Mouse (Mus musculus) neural tube, embryonic 11.5 days (tissue): ENCODE data around the gene Mob2. TPM values are rescaled to one million over a fixed set of nuclear protein-coding genes. Genes with fewer than 3 reads are reported as not detected.

Experiments used
- ATAC-seq: fragments of 200-750 bp; cut with Nextera tagmentation; 2 replicates; pipeline ENCODE4 v1.8.0; 2017; ENCODE audit warnings: moderate number of reproducible peaks, mild to moderate bottlenecking, moderate TSS enrichment, moderate library complexity; ENCODE audit not compliant: insufficient read depth, low FRiP score, low TSS enrichment
- DNase-seq: peaks from one replicate; pipeline ENCODE4 v3.0.0-alpha.2; 2015; ENCODE audit warnings: low spot score
- H3K27ac ChIP-seq: fragments of 300-500 bp; sonication (generic); 2 replicates; pipeline ENCODE4 v1.5.1; 2014; ENCODE audit warnings: low read depth, mild to moderate bottlenecking, low read length
- H3K27me3 ChIP-seq: fragments of 300-500 bp; sonication (generic); 2 replicates; pipeline ENCODE4 v1.6.1; 2014; ENCODE audit warnings: mild to moderate bottlenecking, low read length, mixed read lengths; ENCODE audit not compliant: control insufficient read depth, insufficient read depth
- H3K36me3 ChIP-seq: fragments of 300-500 bp; sonication (generic); 2 replicates; pipeline ENCODE4 v1.6.1; 2014; ENCODE audit warnings: mild to moderate bottlenecking, low read length, moderate library complexity, mixed read lengths; ENCODE audit not compliant: control insufficient read depth, insufficient read depth
- H3K4me1 ChIP-seq: fragments of 300-500 bp; sonication (generic); 2 replicates; pipeline ENCODE4 v1.6.1; 2014; ENCODE audit warnings: low read length, mixed read lengths; ENCODE audit not compliant: control insufficient read depth, insufficient read depth
- H3K4me2 ChIP-seq: fragments of 300-500 bp; sonication (generic); 2 replicates; pipeline ENCODE4 v1.6.1; 2014; ENCODE audit warnings: low read depth, mild to moderate bottlenecking, moderate library complexity
- H3K4me3 ChIP-seq: fragments of 300-500 bp; sonication (generic); 2 replicates; pipeline ENCODE4 v1.5.1; 2014; ENCODE audit warnings: low read depth, low read length
- H3K9ac ChIP-seq: fragments of 300-500 bp; sonication (generic); 2 replicates; pipeline ENCODE4 v1.6.1; 2014; ENCODE audit warnings: mild to moderate bottlenecking, low read length
- H3K9me3 ChIP-seq: fragments of 300-500 bp; sonication (generic); 2 replicates; pipeline ENCODE4 v1.6.1; 2016; ENCODE audit warnings: low read length; ENCODE audit not compliant: control insufficient read depth
- WGBS: fragments of 180-500 bp; shearing (Covaris S2); extraction: QIAGEN DNeasy Blood & Tissue Kit; methylation state at CpG from one replicate; pipeline ENCODE4 v1.1.7; 2014; 5-methylcytosine and 5-hydroxymethylcytosine counted together
- polyA plus RNA-seq: library from polyadenylated mRNA; unstranded; fragments of >200 nt; fragmentation: Nextera tagmentation; extraction: Ambion mirVana; gene quantifications from 2 replicates; pipeline ENCODE4 v1.2.1, GENCODE M21; 2014

Mob2 gene
- polyA plus RNA-seq, 1 experiment from 2014 or later = 64.0 TPM

DNA sequence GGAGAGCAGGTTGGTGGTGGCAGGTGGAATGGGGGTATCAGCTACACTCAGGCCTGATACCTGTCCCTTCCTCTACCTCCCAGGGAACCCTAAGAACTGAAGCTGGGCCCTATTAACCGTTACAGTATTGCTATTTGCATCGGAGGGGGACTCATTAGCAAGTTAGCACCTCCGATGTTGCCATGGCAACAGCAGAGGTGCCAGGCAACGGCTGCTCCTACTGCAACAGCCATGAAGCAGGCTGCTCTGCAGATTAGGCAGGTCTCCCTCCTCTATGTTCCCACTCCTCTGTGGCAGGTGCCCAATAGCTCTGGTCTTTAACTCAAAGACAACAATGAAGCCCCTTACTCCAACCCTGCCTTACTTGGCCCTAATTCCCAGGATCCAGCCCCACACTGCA, 31.0 kb upstream of the Mob2 start:
- Histone ChIP-seq H3K27ac (no peak overlapping the region), H3K4me2 (peak overlapping the region; percentile 97), H3K9me3 (no peaks in the 10 kb centered on the region), H3K9ac (peak overlapping the region; percentile 4; the same call in 1 of the 2 replicates), H3K4me1 (peaks cover 52% of the 10 kb centered on the region), H3K36me3 (no peaks in the 10 kb centered on the region), H3K4me3 (no peak overlapping the region; the same call in 1 of the 2 replicates), H3K27me3 (peaks cover 24% of the 10 kb centered on the region)
- ATAC-seq (no peak), DNase-seq (peak; percentile 59)
- 0% methylated on average over 4 of the region's 4 CpGs for WGBS

DNA sequence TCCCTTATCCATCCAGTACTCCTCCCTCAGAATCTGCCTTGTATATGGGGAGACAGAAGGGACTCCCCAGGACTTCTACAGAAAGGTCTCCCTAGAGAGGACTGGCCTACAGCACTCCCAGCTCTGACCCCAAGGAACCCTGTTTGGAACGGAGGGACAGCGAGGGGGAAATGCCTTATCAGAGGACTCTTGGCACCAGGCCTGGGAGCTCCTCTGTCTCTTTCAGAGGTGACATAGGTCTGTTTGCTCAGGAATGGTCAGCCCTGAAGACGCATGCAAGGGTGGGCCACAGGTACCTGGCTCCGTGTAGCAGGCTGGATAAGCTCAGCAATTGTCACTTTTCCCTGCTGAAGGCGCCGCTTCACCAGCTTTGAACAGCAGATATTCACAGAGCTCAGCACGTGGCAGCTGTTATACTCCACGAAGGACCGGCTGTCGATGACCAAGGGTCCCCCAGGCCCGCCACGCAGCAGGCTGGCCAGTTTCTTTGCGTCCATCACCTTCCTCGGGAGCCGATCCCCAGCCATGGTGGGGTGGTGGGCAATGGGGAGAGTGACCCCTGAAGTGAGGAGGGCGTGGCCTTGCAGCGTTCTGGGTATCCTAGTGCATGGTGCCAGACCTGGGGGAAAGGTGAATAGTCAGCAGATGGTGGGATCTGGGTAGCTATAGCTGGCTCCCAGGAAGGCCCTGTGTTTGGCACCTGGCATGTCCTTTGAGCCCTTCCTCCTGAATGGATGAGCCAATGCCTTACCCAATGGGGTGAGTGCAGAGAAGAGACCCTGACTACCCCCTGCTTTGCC, 29.0 kb upstream of the Mob2 start:
- Histone ChIP-seq H3K9me3 (no peaks in the 10 kb centered on the region), H3K36me3 (no peaks in the 10 kb centered on the region; the same call in 1 of the 2 replicates), H3K4me3 (no peak overlapping the region), H3K27me3 (peaks cover 16% of the 10 kb centered on the region; the same call in 1 of the 2 replicates), H3K4me2 (no peak overlapping the region; the same call in 1 of the 2 replicates), H3K27ac (peak overlapping the region; percentile 70), H3K9ac (peak overlapping the region; percentile 15; the same call in 1 of the 2 replicates), H3K4me1 (peaks cover 49% of the 10 kb centered on the region)
- no peak for DNase-seq
- ATAC-seq = no peak
- 62% methylated on average over 17 of the region's 17 CpGs for WGBS

DNA sequence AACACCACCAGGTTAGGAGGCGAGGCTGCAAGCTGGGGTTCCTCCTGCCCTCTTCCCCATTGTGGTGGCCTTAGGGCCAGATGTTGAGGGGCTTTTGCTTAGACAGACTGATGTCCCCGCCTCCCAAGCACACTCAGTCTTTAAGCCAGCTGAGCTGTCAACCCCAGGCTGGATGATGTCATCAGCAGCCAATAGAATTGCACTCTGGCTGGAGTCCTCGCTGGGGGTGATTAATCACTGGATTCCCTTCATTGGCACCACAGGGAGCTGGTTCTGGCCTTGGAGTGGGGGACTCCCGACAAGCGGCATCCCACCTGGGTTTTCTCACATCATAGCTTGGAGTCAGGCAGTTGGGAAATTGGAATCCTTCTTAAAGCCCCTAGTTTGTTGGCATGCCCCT, 28.0 kb upstream of the Mob2 start:
- Histone ChIP-seq H3K4me3 (no peak overlapping the region), H3K9ac (peak overlapping the region; percentile 37), H3K27me3 (peaks cover 15% of the 10 kb centered on the region; the same call in 1 of the 2 replicates), H3K27ac (peak overlapping the region; percentile 70), H3K4me1 (peaks cover 45% of the 10 kb centered on the region), H3K4me2 (no peak overlapping the region), H3K9me3 (no peaks in the 10 kb centered on the region), H3K36me3 (no peaks in the 10 kb centered on the region; the same call in 1 of the 2 replicates)
- DNase-seq = peak; percentile 88
- WGBS = 2% methylated on average over 5 of the region's 5 CpGs
- ATAC-seq = peak; percentile 87

DNA sequence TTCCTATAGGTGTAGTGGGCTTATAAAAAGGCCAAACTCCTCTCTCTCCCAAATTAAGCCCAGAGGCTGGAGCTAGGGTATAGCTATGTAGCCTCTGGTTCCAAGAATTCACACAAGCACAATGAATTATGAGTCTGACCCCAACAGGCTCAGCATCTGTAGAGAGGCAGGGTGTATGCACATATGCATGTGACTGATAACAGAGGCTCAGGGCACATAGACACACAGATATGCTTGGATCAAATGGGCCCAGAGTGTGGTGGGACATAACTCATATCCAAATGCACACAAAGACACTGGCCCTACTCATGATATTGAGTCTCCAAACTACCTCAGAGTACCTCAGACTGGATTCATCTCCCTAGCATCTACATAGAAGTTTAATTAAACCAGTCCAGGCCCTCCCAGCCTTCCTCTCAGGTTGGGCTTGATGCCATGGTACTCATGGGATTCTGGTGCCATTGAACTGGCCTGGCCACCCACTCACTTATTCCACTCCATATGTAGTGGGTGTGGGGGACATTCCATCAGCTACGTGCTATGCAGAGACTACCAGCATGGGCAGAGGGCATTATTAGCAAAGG, 26.3 kb upstream of the Mob2 start:
- peaks cover 2% of the 10 kb centered on the region for H3K36me3 ChIP-seq
- H3K9ac ChIP-seq = no peak overlapping the region
- H3K27ac ChIP-seq = no peak overlapping the region
- 82% methylated on average over 1 of the region's 1 CpGs for WGBS
- H3K4me3 ChIP-seq = no peak overlapping the region
- H3K9me3 ChIP-seq = no peaks in the 10 kb centered on the region
- H3K4me1 ChIP-seq = peaks cover 30% of the 10 kb centered on the region
- ATAC-seq (no peak), DNase-seq (no peak)
- H3K4me2 ChIP-seq = no peak overlapping the region
- H3K27me3 ChIP-seq = peaks cover 27% of the 10 kb centered on the region

DNA sequence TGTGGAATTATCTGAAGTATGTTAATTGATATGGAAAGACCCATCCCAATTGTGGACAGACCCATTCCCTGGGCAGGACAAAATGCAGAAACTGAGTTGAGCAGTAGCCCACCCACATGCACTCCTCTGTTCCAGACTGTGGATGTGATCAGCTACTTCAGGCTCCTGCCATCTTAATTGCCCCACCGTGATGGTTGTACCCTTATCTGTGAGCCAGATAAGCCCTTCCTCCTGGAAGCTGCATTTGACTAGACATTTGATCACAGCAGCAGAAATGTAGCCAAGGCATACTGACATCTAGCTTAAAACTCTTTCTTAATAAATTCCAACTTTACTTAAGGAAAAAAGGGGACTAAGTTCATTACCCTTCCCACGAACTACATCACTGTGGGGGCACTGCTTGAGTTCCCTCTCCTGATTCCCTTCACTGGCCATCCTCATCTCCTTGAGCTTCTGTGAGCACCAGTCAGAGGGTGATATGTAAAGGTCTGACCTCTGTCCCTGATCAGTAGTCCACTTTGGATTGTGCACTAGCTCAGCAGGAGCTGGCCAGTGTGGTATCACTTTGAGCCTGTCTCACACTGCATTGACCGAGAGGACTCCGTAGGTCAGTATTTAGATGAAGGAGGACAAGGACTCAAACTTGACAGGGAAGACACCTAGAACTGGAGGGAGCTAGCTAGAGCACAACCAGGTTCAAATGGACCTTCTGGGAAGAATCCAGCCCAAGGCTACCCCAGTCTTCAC, 25.5 kb upstream of the Mob2 start:
- H3K36me3 ChIP-seq = peaks cover 2% of the 10 kb centered on the region
- H3K4me1 ChIP-seq = peaks cover 22% of the 10 kb centered on the region
- 79% methylated on average over 4 of the region's 4 CpGs for WGBS

DNA sequence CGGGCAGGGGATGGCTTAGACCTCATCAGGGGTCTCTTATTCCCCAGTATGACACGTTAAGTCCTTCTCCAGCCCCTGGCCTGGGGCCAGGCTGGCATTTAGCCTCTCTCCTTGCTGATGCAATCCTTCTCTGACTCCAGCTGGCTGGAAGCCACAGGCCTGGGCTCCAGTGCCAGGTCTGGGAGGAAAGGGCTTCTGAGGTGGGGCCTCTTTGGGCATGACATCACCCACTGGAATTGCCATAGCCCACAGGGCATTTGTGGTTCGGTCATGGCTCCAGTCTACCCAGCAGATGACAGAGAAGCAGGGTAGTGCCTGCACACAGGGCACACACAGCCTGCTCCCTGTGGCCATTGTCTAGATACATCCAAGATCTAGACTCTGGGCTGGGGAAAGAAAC, 24.0 kb upstream of the Mob2 start:
- Histone ChIP-seq H3K9me3 (no peaks in the 10 kb centered on the region), H3K4me1 (peaks cover 14% of the 10 kb centered on the region), H3K9ac (no peak overlapping the region), H3K36me3 (peaks cover 2% of the 10 kb centered on the region), H3K4me3 (no peak overlapping the region), H3K4me2 (no peak overlapping the region), H3K27ac (no peak overlapping the region), H3K27me3 (peaks cover 38% of the 10 kb centered on the region)
- DNase-seq = no peak
- WGBS = 47% methylated on average over 3 of the region's 3 CpGs
- no peak for ATAC-seq

More for the DNA sequence above, 25.5 kb upstream of the Mob2 start:
- Histone ChIP-seq H3K9ac (no peak overlapping the region), H3K27me3 (peaks cover 35% of the 10 kb centered on the region), H3K4me3 (no peak overlapping the region), H3K4me2 (no peak overlapping the region), H3K9me3 (no peaks in the 10 kb centered on the region), H3K27ac (no peak overlapping the region)
- no peak for ATAC-seq
- DNase-seq = no peak

DNA sequence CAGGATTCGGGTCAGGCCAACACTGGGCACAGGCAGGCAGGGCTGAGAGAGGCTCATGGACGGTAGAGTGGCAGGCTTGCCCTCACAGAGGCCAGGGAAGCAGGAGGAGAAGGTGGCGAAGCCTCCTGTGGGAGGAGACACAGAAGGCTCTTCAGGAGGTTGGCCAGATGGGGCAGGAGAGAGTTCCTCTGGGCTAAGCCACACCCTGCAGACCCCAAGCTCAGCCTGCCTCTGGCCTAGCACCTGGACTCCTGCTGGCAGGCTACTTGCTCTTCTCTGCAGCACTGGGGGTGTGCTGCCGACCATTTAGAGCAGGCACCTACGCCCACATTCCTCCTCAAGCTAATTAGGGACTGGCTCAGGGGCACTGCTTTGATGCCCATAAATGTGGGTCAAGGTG, 23.5 kb upstream of the Mob2 start:
- Histone ChIP-seq H3K4me2 (no peak overlapping the region), H3K27me3 (peaks cover 36% of the 10 kb centered on the region), H3K4me1 (peaks cover 10% of the 10 kb centered on the region), H3K4me3 (no peak overlapping the region), H3K9ac (no peak overlapping the region), H3K9me3 (no peaks in the 10 kb centered on the region), H3K36me3 (peaks cover 2% of the 10 kb centered on the region), H3K27ac (no peak overlapping the region)
- no peak for DNase-seq
- no peak for ATAC-seq
- WGBS = 23% methylated on average over 5 of the region's 5 CpGs

DNA sequence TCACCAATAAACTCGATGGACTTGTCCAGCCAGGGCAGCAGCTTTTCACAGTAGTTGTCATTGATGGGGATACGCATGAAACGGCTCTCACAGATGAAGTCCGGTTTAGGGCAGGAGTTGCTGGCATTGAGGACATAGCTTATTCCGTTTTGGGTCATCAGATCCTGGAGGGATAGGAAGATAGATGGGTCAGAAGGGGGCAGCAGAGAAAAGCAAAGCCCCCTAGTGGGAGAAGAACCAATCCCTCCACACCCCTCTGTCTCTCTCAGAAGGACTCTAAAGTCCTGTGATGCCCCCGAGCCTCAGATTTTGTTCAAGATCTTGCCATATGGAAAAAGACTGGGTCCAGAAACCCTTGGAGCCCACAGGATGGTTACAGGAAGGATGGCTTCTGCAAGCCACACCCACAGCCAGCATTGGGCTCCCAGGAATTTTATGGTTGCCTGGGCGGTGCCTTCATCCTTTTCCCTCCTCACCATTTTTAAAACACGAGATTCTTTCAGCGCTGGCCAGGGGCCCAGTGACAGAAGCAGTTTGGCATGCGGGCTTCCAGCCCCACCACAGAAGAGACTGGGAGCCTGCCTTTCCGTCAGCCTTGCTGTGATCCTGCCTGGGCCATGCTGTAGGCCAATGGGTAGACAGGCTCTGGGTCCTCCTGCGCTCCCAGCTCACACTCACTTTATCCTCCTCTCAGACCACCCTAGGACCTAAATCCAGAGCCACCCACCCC, 22.9 kb upstream of the Mob2 start:
- 24% methylated on average over 12 of the region's 12 CpGs for whole genome bisulfite sequencing
- Histone ChIP-seq H3K9me3 (no peaks in the 10 kb centered on the region), H3K27ac (no peak overlapping the region), H3K36me3 (peaks cover 2% of the 10 kb centered on the region), H3K9ac (no peak overlapping the region), H3K4me3 (no peak overlapping the region), H3K4me2 (no peak overlapping the region), H3K27me3 (peaks cover 36% of the 10 kb centered on the region), H3K4me1 (peaks cover 7% of the 10 kb centered on the region)
- ATAC-seq (no peak), DNase-seq (no peak)
